Comparison of ENCODE assay signal across 8 mouse cellular contexts in genomic region chr15:80707088-80707487, GRCm38 (mm10). TPM values are rescaled to one million over a fixed set of nuclear protein-coding genes. Genes with fewer than 3 reads are reported as not detected.
A peak's percentile ranks its signal among the peaks of the same experiment; 100 is the strongest.
DNase-seq lines count a peak whose midpoint lies in the region; ATAC-seq and TF ChIP-seq lines count a peak whose summit lies in the region.

No protein-coding gene starts in this region.

- H3K4me3 ChIP-seq in brown adipose tissue, adult 24 weeks (ENCODE audit: insufficient read depth, low read depth, low read length): peak overlapping the region; percentile 10; the same call in 1 of the 2 replicates
- H3K4me3 ChIP-seq in heart, adult 2 months: peak overlapping the region; percentile 55; the same call in 1 of the 2 replicates
- H3K4me3 ChIP-seq in lung, embryonic 14.5 days (ENCODE audit: low read depth, low read length): peak overlapping the region; percentile 24; the same call in 1 of the 2 replicates
- no peak overlapping the region for H3K4me3 ChIP-seq in stomach, embryonic 14.5 days (ENCODE audit: low read depth, low read length)
- no peak overlapping the region for H3K4me3 ChIP-seq in thymus, adult 2 months (ENCODE audit: control insufficient read depth, insufficient read depth, low read length)

- peak; percentile 38 for DNase-seq in layer of hippocampus, adult 9-11 months
- no peak for DNase-seq in layer of hippocampus, adult 18-20 months (ENCODE audit: low spot score in 2 of 2)
- peak; percentile 58 to 73 for DNase-seq in heart, adult 2 months
- DNase-seq in kidney, adult 9 months: peak; percentile 89
- DNase-seq in lung, embryonic 14.5 days: peak; percentile 99
- DNase-seq in thymus, adult 2 months: no peak

- 0 out of 2 replicates have a peak, but pooled peaks cover 2% of the 10 kb centered on the region for H3K79me2 ChIP-seq in heart, adult 2 months (replicated peaks; ENCODE audit: control insufficient read depth, insufficient read depth, low read length)

- no peak overlapping the region for H3K9ac ChIP-seq in heart, adult 2 months (ENCODE audit: low read depth, low read length)
- H3K9ac ChIP-seq in lung, embryonic 14.5 days: no peak overlapping the region
- no peak overlapping the region for H3K9ac ChIP-seq in stomach, embryonic 14.5 days (replicated peaks; ENCODE audit: low read depth, low read length)

- H3K36me3 ChIP-seq in heart, adult 2 months (ENCODE audit: control insufficient read depth, insufficient read depth, low read length): no peaks in the 10 kb centered on the region
- H3K36me3 ChIP-seq in lung, embryonic 14.5 days (ENCODE audit: insufficient read depth): no peaks in the 10 kb centered on the region
- H3K36me3 ChIP-seq in stomach, embryonic 14.5 days (ENCODE audit: control insufficient read depth, insufficient read depth, low read length): no peaks in the 10 kb centered on the region
- H3K36me3 ChIP-seq in thymus, adult 2 months (ENCODE audit: control insufficient read depth, insufficient read depth, low read length): no peaks in the 10 kb centered on the region

- H3K4me1 ChIP-seq in brown adipose tissue, adult 24 weeks (ENCODE audit: control insufficient read depth, insufficient read depth, insufficient read length, low read length): peaks cover 3% of the 10 kb centered on the region; the same call in 1 of the 2 replicates
- H3K4me1 ChIP-seq in heart, adult 2 months (ENCODE audit: control insufficient read depth, insufficient read depth, low read length): peaks cover 6% of the 10 kb centered on the region
- H3K4me1 ChIP-seq in lung, embryonic 14.5 days (ENCODE audit: insufficient read depth): 0 out of 2 replicates have a peak, but pooled peaks cover 24% of the 10 kb centered on the region
- H3K4me1 ChIP-seq in stomach, embryonic 14.5 days (ENCODE audit: control insufficient read depth, insufficient read depth, low read length): peaks cover 28% of the 10 kb centered on the region
- H3K4me1 ChIP-seq in thymus, adult 2 months (replicated peaks; ENCODE audit: control insufficient read depth, insufficient read depth, low read length): peaks cover 13% of the 10 kb centered on the region

- H3K9me3 ChIP-seq in lung, embryonic 14.5 days (ENCODE audit: low read depth, low read length): no peaks in the 10 kb centered on the region
- H3K9me3 ChIP-seq in stomach, embryonic 14.5 days (ENCODE audit: control insufficient read depth, low read depth, low read length): no peaks in the 10 kb centered on the region

- WGBS in heart, adult 2 months: 12% methylated on average over 8 of the region's 8 CpGs
- 29% methylated on average over 8 of the region's 8 CpGs for WGBS in lung, embryonic 14.5 days
- 29% methylated on average over 8 of the region's 8 CpGs for WGBS in stomach, embryonic 14.5 days
- 81% methylated on average over 8 of the region's 8 CpGs for WGBS in thymus, adult 2 months

- no peaks in the 10 kb centered on the region for H3K27me3 ChIP-seq in heart, adult 2 months (ENCODE audit: control insufficient read depth, insufficient read depth, low read length)
- H3K27me3 ChIP-seq in lung, embryonic 14.5 days (ENCODE audit: insufficient read depth, low read length): no peaks in the 10 kb centered on the region
- no peaks in the 10 kb centered on the region for H3K27me3 ChIP-seq in stomach, embryonic 14.5 days (ENCODE audit: control insufficient read depth, insufficient read depth, low read length)
- no peaks in the 10 kb centered on the region for H3K27me3 ChIP-seq in thymus, adult 2 months (ENCODE audit: control insufficient read depth, insufficient read depth, low read length)

- TF ChIP-seq POLR2A in heart, adult 2 months (IDR thresholded peaks at IDR 0.05; ENCODE audit: insufficient read depth, low read depth, low read length): no peak
- no peak for TF ChIP-seq POLR2A in thymus, adult 2 months (IDR thresholded peaks at IDR 0.05; ENCODE audit: control insufficient read depth, extremely low read depth, insufficient read depth, low read length, poor library complexity)

- peak overlapping the region; percentile 64 for H3K4me2 ChIP-seq in lung, embryonic 14.5 days
- H3K4me2 ChIP-seq in stomach, embryonic 14.5 days (replicated peaks; ENCODE audit: low read depth, low read length): peak overlapping the region; percentile 55; the same call in 1 of the 2 replicates

- intact Hi-C loops in heart, adult 2 months (cut with DNase I): loop anchor here (2.0 to 5.0 kb wide), 3 partner anchors 78 to 242 kb away; partner anchors contain the start of gene Adsl

- TF ChIP-seq CTCF in heart, adult 2 months (IDR thresholded peaks at IDR 0.05): no peak
- no peak for TF ChIP-seq CTCF in lung, embryonic 14.5 days (IDR thresholded peaks at IDR 0.05; ENCODE audit: low read depth)
- TF ChIP-seq CTCF in thymus, adult 2 months (IDR thresholded peaks at IDR 0.05; ENCODE audit: borderline replicate concordance, control insufficient read depth, extremely low read depth, insufficient read depth, low read length, poor library complexity): no peak

- ATAC-seq in lung, embryonic 14.5 days (ENCODE audit: insufficient read depth): peak; percentile 38
- ATAC-seq in stomach, embryonic 14.5 days (ENCODE audit: insufficient number of reproducible peaks, insufficient read depth, low FRiP score, low read depth): 0 out of 2 replicates have a peak, but pooled peaks have one; percentile 3

- H3K27ac ChIP-seq in brown adipose tissue, adult 24 weeks (replicated peaks; ENCODE audit: low read depth, low read length): 0 out of 2 replicates have a peak overlapping the region, but pooled peaks have one; percentile 35
- no peak overlapping the region; the same call in 1 of the 2 replicates for H3K27ac ChIP-seq in heart, adult 2 months
- peak overlapping the region; percentile 95 for H3K27ac ChIP-seq in lung, embryonic 14.5 days (ENCODE audit: low read depth)
- peak overlapping the region; percentile 94 for H3K27ac ChIP-seq in stomach, embryonic 14.5 days (ENCODE audit: low read length)
- H3K27ac ChIP-seq in thymus, adult 2 months (ENCODE audit: control insufficient read depth, insufficient read depth, low read length): no peak overlapping the region

- no peak for TF ChIP-seq EP300 in heart, adult 2 months (IDR thresholded peaks at IDR 0.05; ENCODE audit: insufficient read depth, low read depth, low read length)

RNA-seq across cellular contexts. Expression of gene Tnrc6b, which starts 4.0 kb away (rescaled TPM):
- 100 to 1,000 TPM in 1 of 2 experiments, 10 to 100 TPM in 1; 95.8 to 113 TPM for total RNA-seq in layer of hippocampus, adult 18-20 months (2021)
- 9.8 and 17.8 TPM in 2 replicates for polyA plus RNA-seq in brown adipose tissue, adult 24 weeks (2012; ENCODE audit: insufficient read depth, insufficient read length, missing spikeins)
- 10 to 100 TPM; 43.7 to 48.1 TPM for total RNA-seq in heart, adult 2 months (2021)
- polyA plus RNA-seq in heart, adult 2 months (2012; rRNA removed): 9.4 and 13.1 TPM in 2 replicates
- polyA plus RNA-seq in lung, embryonic 14.5 days (2014; fragmentation: Nextera tagmentation; extraction: Ambion mirVana): 17.5 and 18.3 TPM in 2 replicates
- 25.5 and 28.7 TPM in 2 replicates for polyA plus RNA-seq in stomach, embryonic 14.5 days (2014; fragmentation: Nextera tagmentation; extraction: Ambion mirVana)
- polyA plus RNA-seq in thymus, adult 2 months (2012; rRNA removed): 56.1 and 57.9 TPM in 2 replicates

RNA-seq across cellular contexts. Expression of gene Fam83f, which starts 35.4 kb away (rescaled TPM):
- under 1 TPM in 1 of 2 experiments, not detected in 1; 0.10 TPM for total RNA-seq in layer of hippocampus, adult 18-20 months (2021)
- polyA plus RNA-seq in brown adipose tissue, adult 24 weeks (2012; ENCODE audit: insufficient read depth, insufficient read length, missing spikeins): not detected in 2 replicates
- not detected for total RNA-seq in heart, adult 2 months (2021)
- polyA plus RNA-seq in heart, adult 2 months (2012; rRNA removed): 0.09 and 0.21 TPM in 2 replicates
- polyA plus RNA-seq in lung, embryonic 14.5 days (2014; fragmentation: Nextera tagmentation; extraction: Ambion mirVana): 0.46 and 0.76 TPM in 2 replicates
- polyA plus RNA-seq in stomach, embryonic 14.5 days (2014; fragmentation: Nextera tagmentation; extraction: Ambion mirVana): 6.9 and 9.3 TPM in 2 replicates
- 3.5 and 5.4 TPM in 2 replicates for polyA plus RNA-seq in thymus, adult 2 months (2012; rRNA removed)

Comparison
In these comparisons a context has a peak if more than half of its experiments do, and no peak if none do; other contexts are left out.
1. DNase-seq: peak in layer of hippocampus, adult 9-11 months (single experiment), heart, adult 2 months (2 of 2), kidney, adult 9 months (single experiment) and lung, embryonic 14.5 days (single experiment); none in layer of hippocampus, adult 18-20 months (0 of 2) and thymus, adult 2 months (single experiment).
2. H3K27ac ChIP-seq: peak in brown adipose tissue, adult 24 weeks (single experiment), lung, embryonic 14.5 days (single experiment) and stomach, embryonic 14.5 days (single experiment); none in heart, adult 2 months (single experiment) and thymus, adult 2 months (single experiment).
3. H3K4me3 ChIP-seq: peak in brown adipose tissue, adult 24 weeks (single experiment), heart, adult 2 months (single experiment) and lung, embryonic 14.5 days (single experiment); none in stomach, embryonic 14.5 days (single experiment) and thymus, adult 2 months (single experiment).